7 mouse cellular contexts compared by ENCODE assay signal in genomic region chr11:106202123-106202465, GRCm38 (mm10). TPM values are rescaled to one million over a fixed set of nuclear protein-coding genes. Genes with fewer than 3 reads are reported as not detected.
DNase-seq lines count a peak whose midpoint lies in the region; ATAC-seq and TF ChIP-seq lines count a peak whose summit lies in the region.

Strada (minus strand) TSS chr11:106202168.

- 92% methylated on average over 5 of the region's 5 CpGs for WGBS in limb, embryonic 11.5 days
- WGBS in olfactory bulb, adult 2 months: 84% methylated on average over 5 of the region's 5 CpGs

- H3K27me3 ChIP-seq in limb, embryonic 11.5 days (ENCODE audit: control insufficient read depth, insufficient read depth, low read length): no peaks in the 10 kb centered on the region

- TF ChIP-seq POLR2A in olfactory bulb, adult 2 months (IDR thresholded peaks at IDR 0.05; ENCODE audit: insufficient read depth, low read depth, low read length): no peak

- TF ChIP-seq CTCF in olfactory bulb, adult 2 months (IDR thresholded peaks at IDR 0.05; ENCODE audit: insufficient read depth, low read depth, low read length): no peak

- no peaks in the 10 kb centered on the region for H3K4me1 ChIP-seq in brown adipose tissue, adult 24 weeks (ENCODE audit: control insufficient read depth, insufficient read depth, insufficient read length, low read length)
- H3K4me1 ChIP-seq in limb, embryonic 11.5 days (ENCODE audit: control insufficient read depth, insufficient read depth, low read length): no peaks in the 10 kb centered on the region
- no peaks in the 10 kb centered on the region for H3K4me1 ChIP-seq in olfactory bulb, adult 2 months (ENCODE audit: control insufficient read depth, insufficient read depth, low read length)

- DNase-seq in spleen, postnatal 36 days (ENCODE audit: low spot score in 2 of 2): peak; percentile 46
- no peak for DNase-seq in spleen, postnatal 14 days (ENCODE audit: low spot score in 2 of 2)
- DNase-seq in gonadal fat pad, adult 2 months (ENCODE audit: low read depth): no peak
- DNase-seq in limb, embryonic 11.5 days (ENCODE audit: low spot score): no peak
- DNase-seq in cerebellum, adult 18-20 months: no peak

- peaks cover 19% of the 10 kb centered on the region; the same call in 1 of the 2 replicates for H3K36me3 ChIP-seq in limb, embryonic 11.5 days (ENCODE audit: control insufficient read depth, insufficient read depth, low read length)

- 0 out of 2 replicates have a peak within 1 kb of the TSS, but pooled peaks have one; percentile 6 for H3K27ac ChIP-seq in brown adipose tissue, adult 24 weeks (replicated peaks; ENCODE audit: low read depth, low read length)
- H3K27ac ChIP-seq in limb, embryonic 11.5 days (replicated peaks; ENCODE audit: low read depth, low read length): no peak within 1 kb of the TSS
- no peak within 1 kb of the TSS for H3K27ac ChIP-seq in olfactory bulb, adult 2 months (ENCODE audit: insufficient read depth, low read depth, low read length)

- no peak within 1 kb of the TSS for H3K4me3 ChIP-seq in brown adipose tissue, adult 24 weeks (ENCODE audit: insufficient read depth, low read depth, low read length)
- H3K4me3 ChIP-seq in limb, embryonic 11.5 days (ENCODE audit: low read depth, low read length): no peak within 1 kb of the TSS
- no peak within 1 kb of the TSS for H3K4me3 ChIP-seq in olfactory bulb, adult 2 months (ENCODE audit: insufficient read depth, low read depth, low read length)

- H3K9me3 ChIP-seq in limb, embryonic 11.5 days (ENCODE audit: control insufficient read depth, low read length): no peaks in the 10 kb centered on the region

- H3K4me2 ChIP-seq in limb, embryonic 11.5 days (ENCODE audit: low read depth, severe bottlenecking): no peak within 1 kb of the TSS

- H3K9ac ChIP-seq in limb, embryonic 11.5 days (ENCODE audit: low read length): no peak within 1 kb of the TSS

- no peak for ATAC-seq in limb, embryonic 11.5 days (ENCODE audit: insufficient number of reproducible peaks, low FRiP score, low TSS enrichment, low read depth)

RNA-seq across cellular contexts. Expression of gene Strada, which starts in this region (rescaled TPM):
- polyA plus RNA-seq in brown adipose tissue, adult 24 weeks (2012; ENCODE audit: insufficient read depth, insufficient read length, missing spikeins): 9.3 and 9.8 TPM in 2 replicates
- polyA plus RNA-seq in gonadal fat pad, adult 2 months (2012; rRNA removed): 35.8 and 38.6 TPM in 2 replicates
- 36.7 and 40.0 TPM in 2 replicates for polyA plus RNA-seq in limb, embryonic 11.5 days (2014; fragmentation: Nextera tagmentation; extraction: Ambion mirVana)
- 209 TPM in 1 of 2 replicates, not detected in the other for polyA plus RNA-seq in olfactory bulb, adult 2 months (2012; ENCODE audit: insufficient read depth, insufficient read length, low replicate concordance, missing spikeins)

Comparison
In these comparisons a context has a peak if more than half of its experiments do, and no peak if none do; other contexts are left out.
1. DNase-seq: peak in spleen, postnatal 36 days (2 of 2); none in spleen, postnatal 14 days (0 of 2), gonadal fat pad, adult 2 months (single experiment), limb, embryonic 11.5 days (single experiment) and cerebellum, adult 18-20 months (0 of 2).